In the genomic region with DNA sequence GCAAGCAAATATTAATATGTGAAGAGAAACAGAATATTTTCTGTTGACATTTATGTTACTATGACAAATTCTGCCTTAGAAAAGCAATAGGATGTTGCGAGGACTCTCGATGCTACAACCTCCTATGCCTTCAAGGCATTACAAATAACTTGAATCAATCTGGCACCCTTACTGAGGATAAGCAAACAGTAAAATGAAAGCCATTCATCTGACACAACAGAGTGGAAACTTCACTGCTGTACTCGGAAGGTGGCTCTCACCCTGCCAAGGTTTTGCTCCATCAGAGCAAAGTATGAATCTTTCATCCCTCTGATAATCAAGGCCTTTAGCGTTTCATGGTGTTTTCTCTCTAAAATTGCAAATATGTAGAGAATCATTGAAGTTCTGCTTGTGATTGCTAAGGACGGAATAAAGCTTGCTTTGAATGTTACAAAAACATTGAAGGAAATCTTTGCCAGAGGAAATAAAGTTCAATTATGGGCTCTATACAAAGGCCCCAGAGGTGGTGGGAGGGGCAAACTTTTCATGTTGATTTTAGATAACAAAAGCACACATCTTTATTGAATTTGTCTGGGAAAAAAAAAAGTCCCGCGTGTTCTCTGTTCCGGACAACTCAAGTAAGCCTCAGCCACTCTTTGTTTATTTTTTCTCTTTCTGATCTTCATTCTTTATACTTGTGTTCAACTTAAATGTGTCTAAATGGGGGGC, we compare ENCODE assay signal across 15 mouse cellular contexts.
"Had no signal": no experiment of that assay in that cellular context is flagged by ENCODE, and none has a peak within 500 bp of the region (broad histone marks: within the 10 kb centered on the region; RNA-seq: fewer than 3 reads in every experiment).

No protein-coding gene starts in this region.

- ATAC-seq: inflammation-experienced regulatory T-cells, adult 6 months had no signal

- H3K27ac ChIP-seq: kidney, embryonic 15.5 days; left cerebral cortex, adult 2 months; limb, embryonic 10.5 days; liver, embryonic 14.5 days; lung, embryonic 15.5 days; neural tube, embryonic 12.5 days had no signal

- DNase-seq: kidney, adult 2 months; kidney, postnatal 25 days; lung, postnatal 14 days; midbrain, embryonic 14.5 days; retina, postnatal 1 day; right cerebral cortex, postnatal 4 days; spleen, adult 18-20 months; thymus, postnatal 36 days had no signal

- H3K36me3 ChIP-seq: kidney, embryonic 15.5 days; limb, embryonic 10.5 days; lung, embryonic 15.5 days; neural tube, embryonic 12.5 days had no signal

- H3K4me3 ChIP-seq: kidney, embryonic 15.5 days; left cerebral cortex, adult 2 months; limb, embryonic 10.5 days; lung, embryonic 15.5 days; neural tube, embryonic 12.5 days had no signal

- H3K27me3 ChIP-seq: kidney, embryonic 15.5 days; lung, embryonic 15.5 days; neural tube, embryonic 12.5 days had no signal

- H3K9ac ChIP-seq: kidney, embryonic 15.5 days; liver, embryonic 14.5 days; lung, embryonic 15.5 days; neural tube, embryonic 12.5 days had no signal

- H3K4me1 ChIP-seq: kidney, embryonic 15.5 days; limb, embryonic 10.5 days; lung, embryonic 15.5 days; neural tube, embryonic 12.5 days had no signal

- H3K4me2 ChIP-seq: kidney, embryonic 15.5 days; lung, embryonic 15.5 days; neural tube, embryonic 12.5 days had no signal

- H3K9me3 ChIP-seq: kidney, embryonic 15.5 days; limb, embryonic 10.5 days; lung, embryonic 15.5 days; neural tube, embryonic 12.5 days had no signal
